Comparison of ENCODE assay signal across 16 mouse cellular contexts in genomic region chr11:5478193-5478592, GRCm38 (mm10).
"Had no signal": no experiment of that assay in that cellular context is flagged by ENCODE, and none has a peak within 500 bp of the region (broad histone marks: within the 10 kb centered on the region; RNA-seq: fewer than 3 reads in every experiment).

No protein-coding gene starts in this region.

- H3K4me1 ChIP-seq: limb, embryonic 13.5 days; liver, embryonic 15.5 days; midbrain, embryonic 15.5 days; neural tube, embryonic 12.5 days had no signal

- H3K4me2 ChIP-seq: limb, embryonic 13.5 days; liver, embryonic 15.5 days; midbrain, embryonic 15.5 days; neural tube, embryonic 12.5 days had no signal

- H3K9me3 ChIP-seq: limb, embryonic 13.5 days; liver, embryonic 15.5 days; midbrain, embryonic 15.5 days; neural tube, embryonic 12.5 days had no signal

- H3K9ac ChIP-seq: limb, embryonic 13.5 days; liver, embryonic 15.5 days; midbrain, embryonic 15.5 days; neural tube, embryonic 12.5 days had no signal

- H3K27ac ChIP-seq: kidney, postnatal 0 days; layer of hippocampus, adult 2 months; limb, embryonic 13.5 days; liver, embryonic 15.5 days; midbrain, embryonic 15.5 days; neural tube, embryonic 12.5 days had no signal

- ATAC-seq: lung, postnatal 0 days; midbrain, embryonic 15.5 days had no signal

- H3K36me3 ChIP-seq: limb, embryonic 13.5 days; liver, embryonic 15.5 days; midbrain, embryonic 15.5 days; neural tube, embryonic 12.5 days had no signal

- DNase-seq: kidney, adult 18-20 months; left cerebral cortex, postnatal 4 days; lung, adult 2 months; lung, postnatal 36 days; retina, postnatal 1 day; right cerebral cortex, postnatal 4 days; spleen, adult 18-20 months; thymus, adult 18-20 months; thymus, postnatal 14 days had no signal

- H3K4me3 ChIP-seq: layer of hippocampus, adult 2 months; limb, embryonic 13.5 days; liver, embryonic 15.5 days; midbrain, embryonic 15.5 days; neural tube, embryonic 12.5 days had no signal

- H3K27me3 ChIP-seq: limb, embryonic 13.5 days; liver, embryonic 15.5 days; midbrain, embryonic 15.5 days; neural tube, embryonic 12.5 days had no signal
